Mouse (Mus musculus) adipose tissue, adult 10 weeks (tissue): Measurements from ENCODE around the gene Gm17521. TPM values are rescaled to one million over a fixed set of nuclear protein-coding genes. Genes with fewer than 3 reads are reported as not detected.

Source experiments
- polyA plus RNA-seq: library from polyadenylated mRNA; stranded (reverse); fragments of 350-450 nt; fragmentation: Illumina TruSeq; extraction: RNeasy Lipid Tissue Mini Kit (QIAGEN cat#74804); gene quantifications from one replicate; pipeline ENCODE4 v1.2.3, GENCODE M21; 2014; ENCODE audit warnings: low read depth, low replicate concordance

Gm17521 gene
- not detected for polyA plus RNA-seq

DNA sequence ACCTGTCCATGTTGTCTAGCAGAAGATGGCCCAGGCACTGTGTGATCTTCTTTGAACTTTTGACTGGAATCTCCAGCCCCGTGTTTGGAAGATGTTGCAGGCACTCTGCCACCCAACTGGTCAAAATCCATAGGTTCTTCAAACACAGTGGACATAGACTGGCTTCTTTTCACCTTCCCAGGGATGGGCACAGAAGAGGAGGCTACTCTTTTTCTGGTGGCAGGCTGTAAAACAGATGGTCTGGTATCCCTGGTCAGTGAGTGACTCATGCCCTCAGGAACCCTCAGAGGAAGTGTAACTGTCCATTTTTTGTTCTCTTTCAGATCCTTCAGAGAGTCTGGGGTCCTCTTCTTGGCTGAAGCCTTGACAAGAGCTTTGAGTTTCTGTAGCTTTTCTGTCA, at the start of gene Gm17521:
Gene Gm17521, minus strand, starts transcription at position 101 of the 400 bp plus-strand sequence.

Other genes starting within 250 kb of the Gm17521 start
- 2.5 TPM for gene Cldn34c1, start 73.8 kb upstream of the Gm17521 start, polyA plus RNA-seq
- not detected for gene Srsx, start 192.8 kb upstream of the Gm17521 start, polyA plus RNA-seq
- not detected for gene Gm17577, start 217.2 kb upstream of the Gm17521 start, polyA plus RNA-seq